Mouse (Mus musculus): Measurements from ENCODE around the gene Hist2h2aa2. TPM values are rescaled to one million over a fixed set of nuclear protein-coding genes. Genes with fewer than 3 reads are reported as not detected.
"Not testable (repeated sequence)": the region's sequence is repeated elsewhere in the genome, so short reads cannot be mapped to it uniquely, and the experiment has no call there.

Hist2h2aa2 gene
- polyA plus RNA-seq, 1 experiment from 2014 or later: 13.1 TPM

DNA sequence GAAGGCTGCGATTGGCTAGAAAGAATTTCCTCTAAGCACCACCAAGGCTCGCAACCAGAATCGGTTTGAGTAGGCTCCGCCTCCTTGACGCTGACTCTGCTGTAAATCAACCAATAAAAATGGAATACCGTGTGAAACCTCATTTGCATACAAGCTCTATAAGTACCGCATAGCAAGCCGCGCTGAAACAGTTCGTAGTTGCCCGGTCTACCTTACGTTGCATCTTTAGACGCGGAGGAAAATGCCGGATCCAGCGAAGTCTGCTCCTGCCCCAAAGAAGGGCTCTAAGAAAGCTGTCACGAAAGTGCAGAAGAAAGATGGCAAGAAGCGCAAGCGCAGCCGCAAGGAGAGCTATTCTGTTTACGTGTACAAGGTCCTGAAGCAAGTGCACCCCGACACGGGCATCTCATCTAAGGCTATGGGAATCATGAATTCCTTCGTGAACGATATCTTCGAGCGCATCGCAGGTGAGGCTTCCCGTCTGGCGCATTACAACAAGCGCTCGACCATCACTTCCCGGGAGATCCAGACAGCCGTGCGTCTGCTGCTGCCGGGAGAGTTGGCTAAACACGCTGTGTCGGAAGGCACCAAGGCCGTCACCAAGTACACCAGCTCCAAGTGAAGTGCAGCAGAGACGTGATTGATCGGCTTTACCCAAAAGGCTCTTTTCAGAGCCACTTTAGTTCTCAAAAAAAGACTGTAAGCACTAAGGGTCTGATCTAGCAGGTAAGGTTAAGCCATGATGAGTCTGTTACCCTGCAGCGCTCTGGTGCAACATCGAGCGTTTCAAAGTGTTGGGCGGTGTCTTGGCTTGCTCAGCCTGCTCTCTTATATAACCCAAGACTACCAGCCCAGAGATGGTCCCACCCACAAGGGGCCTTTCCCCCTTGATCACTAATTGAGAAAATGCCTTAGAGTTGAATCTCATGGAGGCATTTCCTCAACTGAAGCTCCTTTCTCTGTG lies 29.7 kb upstream of the Hist2h2aa2 start, which contains the start of gene Hist2h2bb:
Hist2h2bb (plus strand) TSS at position 242 of the 964 bp plus-strand sequence.
- in situ Hi-C loops (cut with MboI; ENCODE audit: low pct_unique_long_range_greater_than_20kb): loop anchor here (5.0 to 10.0 kb wide), 2 partner anchors 47 to 205 kb away; partner anchors contain the start of genes Hist2h2ac and Hist2h2be
- ATAC-seq: peak; percentile 81
- POLR2A ChIA-PET: interaction anchor here (0.6 to 3.6 kb wide), 10 partner anchors 8 to 403 kb away, joined by 3 to 35 read pairs (median 6); partner anchors contain the start of genes Bola1, Hist2h2aa1, Hist2h2ab and Hist2h2ac
- CTCF ChIA-PET: interaction anchor here (0.7 to 3.3 kb wide), 6 partner anchors 8 to 233 kb away, joined by 3 to 16 read pairs (median 6); partner anchors contain the start of genes Bola1 and Hist2h2ab
- no peaks in the 10 kb centered on the region for H3K27me3 ChIP-seq
- peak; percentile 100 for DNase-seq (ENCODE audit: low read depth, low spot score)
- no peak for TF ChIP-seq CTCF (IDR thresholded peaks at IDR 0.05)

DNA sequence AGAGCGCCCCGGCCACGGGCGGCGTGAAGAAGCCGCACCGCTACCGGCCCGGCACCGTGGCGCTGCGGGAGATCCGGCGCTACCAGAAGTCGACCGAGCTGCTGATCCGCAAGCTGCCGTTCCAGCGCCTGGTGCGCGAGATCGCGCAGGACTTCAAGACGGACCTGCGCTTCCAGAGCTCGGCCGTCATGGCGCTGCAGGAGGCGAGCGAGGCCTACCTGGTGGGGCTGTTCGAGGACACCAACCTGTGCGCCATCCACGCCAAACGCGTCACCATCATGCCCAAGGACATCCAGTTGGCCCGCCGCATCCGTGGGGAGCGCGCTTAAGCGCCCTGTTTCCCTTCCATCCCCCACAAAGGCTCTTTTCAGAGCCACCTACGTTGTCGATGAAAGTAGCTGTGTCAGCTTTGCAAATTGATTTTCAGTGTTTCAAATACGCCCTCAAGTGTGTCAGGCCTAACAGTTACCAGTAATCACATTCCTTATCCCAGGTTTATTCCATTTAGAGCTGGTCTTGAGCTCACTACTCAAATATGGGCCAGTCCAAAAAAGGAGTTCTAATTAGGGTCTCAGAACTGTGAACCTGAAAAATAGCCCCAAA lies 28.8 kb upstream of the Hist2h2aa2 start:
- not testable (repeated sequence) for H3K27me3 ChIP-seq; DNase-seq (ENCODE audit: low read depth, low spot score)
- ChIA-PET CTCF (interaction anchor here (0.7 to 3.3 kb wide), 6 partner anchors 9 to 234 kb away, joined by 3 to 16 read pairs (median 6); partner anchors contain the start of genes Bola1 and Hist2h2ab), POLR2A (interaction anchor here (0.6 to 3.6 kb wide), 9 partner anchors 9 to 48 kb away, joined by 3 to 35 read pairs (median 6); partner anchors contain the start of genes Bola1, Hist2h2aa1, Hist2h2ab and Hist2h2ac)
- peak; percentile 23 for ATAC-seq
- in situ Hi-C loops (cut with MboI; ENCODE audit: low pct_unique_long_range_greater_than_20kb): loop anchor here (5.0 to 10.0 kb wide), 2 partner anchors 47 to 204 kb away; partner anchors contain the start of genes Hist2h2ac and Hist2h2be

DNA sequence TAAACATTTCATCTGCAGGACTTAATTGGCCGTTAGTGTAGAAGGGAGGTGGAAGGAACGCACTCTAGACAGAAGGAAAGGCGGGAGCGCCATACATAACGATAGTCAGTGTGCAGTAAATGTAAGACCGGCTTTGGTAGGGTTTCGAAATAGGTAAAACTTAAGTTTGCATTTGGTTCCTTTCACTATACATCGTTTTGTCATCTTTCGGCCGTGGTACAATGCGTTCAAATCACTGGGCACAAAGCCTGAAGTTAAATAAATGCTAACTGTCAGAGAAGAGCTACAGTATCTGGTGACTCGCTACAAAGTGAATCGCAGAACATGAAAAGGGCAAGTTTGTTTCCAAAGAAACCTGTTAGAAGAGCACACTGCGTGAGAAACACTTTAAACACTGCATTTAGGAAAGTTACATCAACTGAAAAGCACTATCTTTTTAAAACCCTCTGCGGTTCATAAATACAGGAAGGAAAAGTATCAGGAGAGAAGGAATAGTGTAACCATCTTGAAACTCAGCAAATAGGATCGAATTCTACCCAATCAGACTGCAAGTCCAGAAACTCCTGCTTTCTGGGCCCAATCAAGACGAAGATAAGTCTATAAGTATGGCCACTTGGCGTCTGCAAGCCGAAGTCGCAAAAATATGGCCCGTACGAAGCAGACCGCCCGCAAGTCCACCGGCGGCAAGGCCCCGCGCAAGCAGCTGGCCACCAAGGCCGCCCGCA lies 28.1 kb upstream of the Hist2h2aa2 start, which contains the start of gene Hist2h3b:
Hist2h3b (plus strand) TSS at position 604 of the 725 bp plus-strand sequence.
- CTCF ChIA-PET: interaction anchor here (1.7 to 3.3 kb wide), 2 partner anchors 10 to 49 kb away, joined by 8 to 16 read pairs; partner anchors contain the start of genes Bola1 and Hist2h2ab
- DNase-seq (ENCODE audit: low read depth, low spot score) (peak; percentile 91), ATAC-seq (peak; percentile 76)
- H3K27me3 ChIP-seq: no peaks in the 10 kb centered on the region
- no peak for TF ChIP-seq CTCF (IDR thresholded peaks at IDR 0.05)
- in situ Hi-C loops (cut with MboI; ENCODE audit: low pct_unique_long_range_greater_than_20kb): loop anchor here (5.0 to 10.0 kb wide), 2 partner anchors 46 to 203 kb away; partner anchors contain the start of genes Hist2h2ac and Hist2h2be
- POLR2A ChIA-PET: interaction anchor here (0.9 to 3.6 kb wide), 6 partner anchors 10 to 48 kb away, joined by 3 to 35 read pairs (median 6); partner anchors contain the start of genes Bola1, Hist2h2aa1, Hist2h2ab and Hist2h2ac

DNA sequence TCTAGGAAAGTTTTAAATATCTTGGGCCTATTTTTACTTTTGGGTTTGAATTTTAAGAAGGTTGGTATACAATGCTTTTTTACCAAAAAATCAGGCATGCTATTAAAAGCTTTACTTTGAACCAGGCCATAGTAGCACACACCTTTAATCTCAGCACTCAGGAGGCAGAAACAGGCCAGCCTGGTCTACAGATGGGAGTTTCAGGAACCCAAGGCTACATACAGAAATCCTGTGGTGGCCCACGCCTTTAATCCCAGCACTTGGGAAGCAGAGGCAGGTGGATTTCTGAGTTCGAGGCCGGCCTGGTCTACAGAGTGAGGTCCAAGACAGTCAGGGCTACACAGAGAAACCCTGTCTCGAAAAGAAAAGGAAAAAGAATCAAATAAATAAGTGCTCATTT lies 27.5 kb upstream of the Hist2h2aa2 start:
- in situ Hi-C loops (cut with MboI; ENCODE audit: low pct_unique_long_range_greater_than_20kb): loop anchor here (5.0 to 10.0 kb wide), 2 partner anchors 45 to 203 kb away; partner anchors contain the start of genes Hist2h2ac and Hist2h2be
- ChIA-PET POLR2A (interaction anchor here (0.9 to 3.6 kb wide), 2 partner anchors 24 to 47 kb away, joined by 3 to 35 read pairs; partner anchors contain the start of genes Bola1, Hist2h2ab, Hist2h2ac and Hist2h2be), CTCF (interaction anchor here (3.3 kb wide), 1 partner anchor 11 kb away, joined by 16 read pairs; no protein-coding TSS in a partner anchor)
- H3K27me3 ChIP-seq: no peaks in the 10 kb centered on the region
- DNase-seq (ENCODE audit: low read depth, low spot score) (no peak), ATAC-seq (no peak)
- TF ChIP-seq CTCF (IDR thresholded peaks at IDR 0.05): no peak

DNA sequence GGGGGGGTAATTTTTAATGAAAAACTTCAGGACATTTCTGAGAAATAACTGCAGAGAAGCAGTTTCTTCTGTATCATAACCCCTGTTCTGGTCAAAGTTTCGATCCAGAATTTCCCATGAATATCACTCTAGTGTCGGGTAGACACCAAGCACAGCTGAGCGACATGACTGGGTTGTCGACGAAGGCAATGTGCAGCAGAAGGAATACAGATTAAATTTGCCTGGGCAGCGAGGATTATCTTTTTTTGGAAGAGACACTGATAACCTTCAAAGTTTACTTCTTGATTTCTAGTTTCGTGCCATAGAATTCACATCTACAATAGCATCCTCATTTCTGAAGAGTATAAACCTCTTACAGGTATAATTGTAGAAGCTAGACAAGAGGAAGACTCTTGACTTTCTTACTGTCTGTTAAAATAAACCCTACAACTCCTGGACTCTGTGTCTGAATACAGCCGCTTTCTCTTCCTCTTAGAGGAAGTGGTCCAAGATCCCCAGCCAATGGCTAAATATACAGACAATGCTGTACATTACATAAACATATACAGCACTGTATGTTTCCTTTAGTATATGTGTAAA lies 26.1 kb upstream of the Hist2h2aa2 start:
- DNase-seq (ENCODE audit: low read depth, low spot score) (no peak), ATAC-seq (no peak)
- POLR2A ChIA-PET: interaction anchor here (0.6 to 0.7 kb wide), 2 partner anchors 23 to 433 kb away, joined by 3 to 4 read pairs; no protein-coding TSS in a partner anchor
- in situ Hi-C loops (cut with MboI; ENCODE audit: low pct_unique_long_range_greater_than_20kb): loop anchor here (5.0 to 10.0 kb wide), 2 partner anchors 44 to 201 kb away; partner anchors contain the start of genes Hist2h2ac and Hist2h2be
- TF ChIP-seq CTCF (IDR thresholded peaks at IDR 0.05): no peak
- CTCF ChIA-PET: interaction anchor here (1.2 kb wide), 1 partner anchor 11 kb away, joined by 4 read pairs; no protein-coding TSS in a partner anchor
- no peaks in the 10 kb centered on the region for H3K27me3 ChIP-seq

DNA sequence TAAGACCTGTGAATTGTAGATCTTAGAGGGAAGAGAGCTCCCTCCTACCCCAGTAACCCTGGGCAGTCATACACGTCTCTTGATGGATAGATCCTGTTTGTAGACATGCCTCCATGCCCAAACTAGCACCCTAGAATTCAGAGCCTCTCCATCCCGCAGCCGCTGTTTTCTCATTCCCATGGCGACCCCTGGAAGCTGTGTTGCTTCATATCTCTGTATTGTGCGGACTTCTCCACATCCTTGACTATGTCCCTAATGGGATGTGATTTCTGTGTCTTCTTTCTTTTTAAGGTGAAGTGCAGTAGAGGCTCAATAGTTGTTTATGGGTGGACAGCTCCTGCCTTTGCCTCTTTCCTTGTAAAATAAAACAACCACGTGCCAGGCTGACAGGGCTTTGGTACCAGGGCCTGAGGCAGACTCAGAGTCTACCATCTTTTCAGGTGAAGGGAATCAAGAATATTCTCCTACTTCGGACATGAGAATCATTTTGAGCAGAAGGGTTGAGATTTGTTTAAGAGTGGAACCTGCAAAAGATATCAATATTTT lies 24.4 kb upstream of the Hist2h2aa2 start:
- no peaks in the 10 kb centered on the region for H3K27me3 ChIP-seq
- DNase-seq (ENCODE audit: low read depth, low spot score): no peak
- ChIA-PET CTCF (interaction anchor here (1.2 kb wide), 1 partner anchor 24 kb away, joined by 3 read pairs; no protein-coding TSS in a partner anchor), POLR2A (interaction anchor here (1.0 to 1.3 kb wide), 3 partner anchors 9 to 43 kb away, joined by 3 to 5 read pairs (median 5); partner anchors contain the start of genes Hist2h2ac and Hist2h2be)
- TF ChIP-seq CTCF (IDR thresholded peaks at IDR 0.05): no peak
- in situ Hi-C loops (cut with MboI; ENCODE audit: low pct_unique_long_range_greater_than_20kb): loop anchor here (10.0 kb wide), 1 partner anchor 200 kb away; no protein-coding TSS in a partner anchor
- no peak for ATAC-seq

DNA sequence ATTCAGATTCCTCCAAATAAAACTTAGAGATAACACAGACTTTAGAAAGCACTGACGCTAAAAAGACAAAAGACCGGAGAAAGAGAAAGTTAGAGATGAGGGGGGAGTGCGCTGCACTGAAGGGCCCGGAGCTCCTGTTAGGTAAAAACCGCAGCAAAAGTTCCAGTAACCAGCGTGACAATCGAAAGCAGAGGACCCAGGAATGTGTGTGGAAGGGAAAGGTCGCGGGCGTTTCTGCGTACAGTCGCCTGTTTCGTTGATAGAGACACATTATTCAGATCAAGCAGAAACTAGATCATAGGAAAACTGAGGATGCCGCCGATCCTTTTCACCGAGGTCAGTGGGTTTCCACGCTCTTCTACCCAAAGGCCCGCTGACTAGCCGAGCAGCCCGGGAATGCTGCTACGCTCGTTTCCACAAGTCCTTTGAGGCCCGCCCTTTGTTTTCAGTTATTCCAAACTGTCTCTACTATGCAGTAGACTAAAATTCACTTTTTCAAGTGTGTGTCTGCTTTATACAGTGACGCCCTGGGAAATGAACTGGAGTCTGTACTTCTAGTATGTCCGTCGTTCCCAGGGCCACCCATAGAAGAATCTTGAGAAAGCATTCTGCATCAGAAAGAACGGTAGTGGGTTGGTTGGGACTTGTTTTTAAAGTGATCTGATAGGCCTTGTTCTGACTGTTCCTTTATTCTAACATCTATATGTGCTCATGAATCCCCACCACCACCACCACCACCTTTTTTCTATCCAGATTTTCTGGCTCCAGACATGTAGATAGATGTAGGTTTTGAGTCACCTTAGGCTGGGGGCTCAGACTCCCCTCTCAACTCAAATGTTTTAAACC lies 23.7 kb upstream of the Hist2h2aa2 start:
- H3K27me3 ChIP-seq: no peaks in the 10 kb centered on the region
- ATAC-seq (no peak), DNase-seq (ENCODE audit: low read depth, low spot score) (no peak)
- TF ChIP-seq CTCF (IDR thresholded peaks at IDR 0.05): peak; percentile 5
- ChIA-PET POLR2A (interaction anchor here (0.5 to 2.8 kb wide), 10 partner anchors 10 to 164 kb away, joined by 3 to 13 read pairs (median 6); partner anchors contain the start of genes Bola1, Hist2h2aa1, Hist2h2ab and Hist2h2ac), CTCF (interaction anchor here (0.8 to 2.6 kb wide), 6 partner anchors 21 to 198 kb away, joined by 3 to 9 read pairs (median 3); partner anchors contain the start of genes Bola1 and Hist2h2ab)
- in situ Hi-C loops (cut with MboI; ENCODE audit: low pct_unique_long_range_greater_than_20kb): loop anchor here (10.0 kb wide), 1 partner anchor 199 kb away; no protein-coding TSS in a partner anchor

Measured in Patski (cell line).